Mouse (Mus musculus) bone marrow, adult 2 months (tissue): ENCODE measurements around the gene Atf6b. TPM values are rescaled to one million over a fixed set of nuclear protein-coding genes. Genes with fewer than 3 reads are reported as not detected.
A peak's percentile ranks its signal among the peaks of the same experiment; 100 is the strongest.

Experiments used
- H3K27ac ChIP-seq: fragments of 200-500 bp; 2 replicates; pipeline ENCODE4 v1.5.1; 2012; ENCODE audit warnings: low read depth, mild to moderate bottlenecking, control low read depth, inconsistent platforms, low read length; ENCODE audit not compliant: control insufficient read depth, poor library complexity, insufficient read depth
- H3K4me1 ChIP-seq: fragments of 200-500 bp; 2 replicates; pipeline ENCODE4 v1.6.1; 2011; ENCODE audit warnings: low read length; ENCODE audit not compliant: control insufficient read depth, insufficient read depth
- H3K4me3 ChIP-seq: fragments of 200-500 bp; replicated peaks from 2 replicates; pipeline ENCODE3; 2011; ENCODE audit warnings: mild to moderate bottlenecking, low read depth, low read length, control low read depth; ENCODE audit not compliant: control insufficient read depth
- CTCF ChIP-seq: fragments of 200-500 bp; IDR thresholded peaks from 2 replicates; pipeline ENCODE4 v1.5.1; 2011; ENCODE audit warnings: low read length, control low read depth; ENCODE audit not compliant: control insufficient read depth, insufficient read depth
- POLR2A ChIP-seq: fragments of 200-500 bp; IDR thresholded peaks from 2 replicates; pipeline ENCODE4 v1.6.1; 2011; ENCODE audit warnings: low read depth, mild to moderate bottlenecking, control low read depth, low read length, borderline replicate concordance; ENCODE audit not compliant: control insufficient read depth
- WGBS: fragments of 180-500 bp; shearing (Covaris S2); methylation state at CpG from one replicate; pipeline ENCODE4 v1.1.7; 2018; 5-methylcytosine and 5-hydroxymethylcytosine counted together
- polyA plus RNA-seq: library from polyadenylated mRNA; stranded (reverse); fragments of >200 nt; gene quantifications from 2 replicates; pipeline ENCODE4 v1.2.4, GENCODE M21; 2011; ENCODE audit warnings: low replicate concordance; ENCODE audit not compliant: missing spikeins, insufficient read depth, insufficient read length

Gene Atf6b
- polyA plus RNA-seq, 1 experiment, result 40.2 TPM

DNA sequence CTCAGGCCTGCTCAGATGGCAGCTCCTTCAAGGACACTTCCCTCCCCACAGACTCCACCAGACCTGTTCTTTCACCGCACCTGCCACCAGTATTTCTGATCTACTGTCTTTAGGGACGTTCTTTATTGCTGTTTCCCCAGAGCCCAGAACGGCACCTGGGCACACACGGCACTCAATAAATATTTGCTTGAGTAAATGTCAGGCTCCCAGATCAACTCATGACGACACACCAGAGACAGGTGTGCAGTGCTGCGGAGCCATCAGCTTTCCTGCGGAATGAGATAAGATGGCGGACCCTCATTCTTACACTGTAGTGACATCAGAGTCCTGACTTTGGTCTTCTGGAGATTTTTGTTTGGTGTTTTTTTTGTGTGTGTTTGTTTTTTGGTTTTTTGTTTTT, 25.9 kb upstream of the Atf6b start:
- TF ChIP-seq POLR2A (no peak), CTCF (no peak)
- no peak overlapping the region for H3K4me3 ChIP-seq
- 89% methylated on average over 8 of the region's 8 CpGs for WGBS
- no peaks in the 10 kb centered on the region for H3K4me1 ChIP-seq
- H3K27ac ChIP-seq, result no peak overlapping the region

DNA sequence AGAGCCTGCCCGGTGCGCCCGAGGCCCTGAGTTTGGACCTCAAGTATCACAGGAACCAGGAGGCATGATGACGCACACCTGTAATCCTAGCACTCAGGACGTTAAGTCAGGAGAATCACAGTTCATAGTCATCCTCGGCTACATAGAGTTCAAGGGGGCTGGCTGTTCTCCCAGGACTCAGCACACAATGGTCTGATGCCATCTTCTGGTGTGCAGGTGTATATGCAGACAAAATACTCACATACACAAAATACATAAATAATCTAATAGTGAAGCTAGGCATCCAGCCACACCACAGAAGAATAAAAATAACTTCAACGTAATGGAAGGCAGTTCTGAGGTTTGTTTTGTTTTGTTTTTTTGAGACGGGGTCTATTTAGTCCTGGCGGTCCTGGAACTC, 23.8 kb upstream of the Atf6b start:
- TF ChIP-seq CTCF, result no peak
- no peak for TF ChIP-seq POLR2A
- WGBS, result 84% methylated on average over 9 of the region's 9 CpGs
- Histone ChIP-seq H3K27ac (no peak overlapping the region), H3K4me3 (no peak overlapping the region), H3K4me1 (no peaks in the 10 kb centered on the region)

DNA sequence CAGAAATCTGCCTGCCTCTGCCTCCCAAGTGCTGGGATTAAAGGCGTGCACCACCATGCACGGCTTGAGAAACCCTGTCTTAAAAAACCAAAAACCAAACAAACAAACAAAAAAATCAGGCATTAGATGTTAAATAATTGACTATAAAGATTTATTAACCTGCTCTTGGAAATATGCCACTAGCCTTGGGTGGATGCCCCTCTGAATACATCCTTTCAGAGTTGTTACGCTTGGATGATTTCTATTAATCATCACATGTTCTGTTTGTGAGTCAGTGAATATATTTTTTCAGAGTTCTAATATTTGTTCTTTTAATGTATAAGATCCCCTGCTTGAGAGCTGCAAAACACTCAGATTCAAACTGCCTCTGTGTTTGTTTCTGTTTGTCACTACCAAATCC, 22.0 kb upstream of the Atf6b start:
- WGBS, result 90% methylated on average over 3 of the region's 3 CpGs
- Histone ChIP-seq H3K27ac (no peak overlapping the region), H3K4me1 (no peaks in the 10 kb centered on the region), H3K4me3 (no peak overlapping the region)
- TF ChIP-seq POLR2A (no peak), CTCF (no peak)

DNA sequence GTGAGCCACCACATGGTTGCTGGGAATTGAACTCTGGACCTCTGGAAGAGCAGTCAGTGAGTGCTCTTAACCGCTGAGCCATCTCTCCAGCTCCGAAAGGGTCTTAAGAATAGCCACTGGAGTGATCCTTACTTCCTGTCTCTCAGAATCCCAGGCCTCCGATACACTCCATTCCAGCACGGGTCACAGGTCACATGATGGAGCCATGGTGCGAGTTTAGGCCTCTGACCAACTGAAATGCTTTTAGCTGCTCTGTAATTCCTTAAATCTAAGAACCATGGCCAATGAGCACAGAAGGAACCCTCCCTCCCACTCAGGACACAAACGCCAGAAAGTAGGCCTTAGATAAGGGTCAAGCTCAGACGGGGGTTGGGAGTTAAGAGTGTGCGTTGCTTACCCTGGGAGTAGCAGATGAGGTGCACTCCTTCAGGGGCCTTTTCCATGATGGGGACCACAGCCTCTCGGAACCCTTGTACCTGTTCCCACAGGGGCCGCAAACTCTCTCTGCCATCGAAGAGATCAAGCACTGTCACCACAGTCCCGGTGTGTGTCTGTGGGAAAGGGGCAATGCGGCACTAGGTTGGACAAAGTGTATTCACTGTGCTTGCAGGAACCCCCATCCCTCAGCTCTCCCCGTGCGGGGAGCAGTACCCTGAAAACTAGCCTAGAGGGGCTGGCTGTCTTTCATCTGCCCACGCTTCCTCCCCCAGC, 20.7 kb upstream of the Atf6b start:
- peak overlapping the region; percentile 55; the same call in 1 of the 2 replicates for H3K27ac ChIP-seq
- no peaks in the 10 kb centered on the region; the same call in 1 of the 2 replicates for H3K4me1 ChIP-seq
- WGBS, result 63% methylated on average over 16 of the region's 16 CpGs
- no peak for TF ChIP-seq CTCF
- TF ChIP-seq POLR2A, result no peak
- peak overlapping the region; percentile 63 for H3K4me3 ChIP-seq

DNA sequence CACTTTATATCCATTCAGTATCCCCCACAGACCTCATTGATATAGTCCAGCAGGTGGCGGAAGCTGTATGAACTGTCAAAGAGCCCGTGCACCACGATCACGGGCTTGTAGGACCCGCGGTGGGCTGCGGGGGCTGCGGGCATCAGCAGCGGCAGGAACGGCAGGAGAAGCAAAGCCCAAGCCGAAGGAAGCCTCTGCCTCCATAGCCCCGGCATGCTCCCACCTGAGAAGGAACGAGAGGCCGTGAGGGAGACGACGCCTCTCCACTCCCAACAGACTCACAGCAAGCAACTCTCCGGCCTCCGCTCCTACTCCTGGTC, 20.2 kb upstream of the Atf6b start:
- Histone ChIP-seq H3K4me3 (peak overlapping the region; percentile 63), H3K27ac (peak overlapping the region; percentile 55), H3K4me1 (no peaks in the 10 kb centered on the region; the same call in 1 of the 2 replicates)
- TF ChIP-seq POLR2A (no peak), CTCF (peak; percentile 40; the same call in 1 of the 2 replicates)
- under 1% methylated on average over 18 of the region's 18 CpGs for WGBS

DNA sequence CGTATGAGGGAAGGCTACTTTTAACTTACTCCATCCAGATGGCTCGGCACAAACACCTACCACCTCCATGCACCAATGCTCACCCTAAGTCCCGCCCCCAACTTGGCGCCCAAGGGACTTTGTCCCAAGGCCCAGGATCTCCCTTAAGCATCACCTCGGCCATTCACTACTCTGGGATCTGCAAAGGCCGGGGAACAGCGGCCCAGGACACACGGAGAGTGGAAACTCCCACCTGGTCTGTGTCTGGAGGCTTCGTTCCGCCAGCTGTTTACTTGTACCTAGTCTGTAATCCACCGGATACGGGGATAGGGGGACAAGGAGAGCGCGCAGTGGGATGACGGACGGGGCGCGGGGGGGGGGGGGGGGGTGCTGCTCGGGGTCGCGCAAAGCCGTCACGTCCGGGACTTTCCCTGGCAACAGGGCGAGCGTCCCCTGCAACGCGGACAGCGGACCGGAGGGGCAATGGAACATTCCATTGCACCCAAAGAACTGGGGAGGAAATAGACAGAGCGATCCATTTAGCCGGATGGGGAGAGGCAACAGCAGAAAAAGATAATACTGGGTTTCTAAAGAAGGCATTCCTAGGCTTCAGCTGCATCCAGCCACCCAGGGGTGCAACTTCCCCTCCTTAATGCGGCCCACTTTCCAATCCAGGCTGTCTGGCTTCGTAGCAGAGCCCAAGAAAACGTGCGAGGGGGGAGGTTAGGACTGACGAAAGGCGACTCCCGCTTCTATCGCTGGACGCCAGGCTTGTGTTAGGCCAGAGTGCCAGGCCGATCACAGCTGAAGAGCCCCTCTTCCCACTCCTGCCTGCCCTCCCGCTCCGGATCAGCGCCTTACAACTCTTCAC, 19.6 kb upstream of the Atf6b start:
- H3K4me3 ChIP-seq, result peak overlapping the region; percentile 63
- under 1% methylated on average over 45 of the region's 45 CpGs for WGBS
- H3K27ac ChIP-seq, result peak overlapping the region; percentile 66
- TF ChIP-seq CTCF, result no peak
- peak; percentile 18; the same call in 1 of the 2 replicates for TF ChIP-seq POLR2A
- no peaks in the 10 kb centered on the region; the same call in 1 of the 2 replicates for H3K4me1 ChIP-seq

GRCm38 (mm10) chr17:34627943-34628643, 18.9 kb upstream of the Atf6b start, which contains the start of gene Ppt2:
Gene Ppt2, minus strand, starts transcription at chr17:34628510.
- TF ChIP-seq CTCF, result no peak
- no peak for TF ChIP-seq POLR2A
- Histone ChIP-seq H3K27ac (peak within 1 kb of the TSS; percentile 66), H3K4me1 (no peaks in the 10 kb centered on the region; the same call in 1 of the 2 replicates), H3K4me3 (peak within 1 kb of the TSS; percentile 63)
- 4% methylated on average over 29 of the region's 29 CpGs for whole genome bisulfite sequencing

DNA sequence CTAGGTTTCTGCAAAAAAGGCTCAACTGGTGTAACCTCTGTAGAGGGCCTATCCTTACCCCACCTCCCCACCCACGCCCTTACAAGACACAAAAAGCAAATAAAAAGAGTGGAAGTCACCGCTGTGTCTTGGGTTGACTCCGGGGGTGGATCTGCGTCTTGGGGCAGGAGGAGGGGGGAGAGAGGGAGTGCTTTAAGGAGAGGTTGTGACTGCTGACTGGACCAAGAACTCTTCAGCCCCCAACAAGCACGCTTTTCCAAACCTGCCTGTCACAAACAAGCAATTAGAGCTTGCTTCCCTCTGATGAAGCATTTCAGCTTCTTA, 18.3 kb upstream of the Atf6b start:
- peaks cover 1% of the 10 kb centered on the region; the same call in 1 of the 2 replicates for H3K4me1 ChIP-seq
- WGBS, result 67% methylated on average over 5 of the region's 5 CpGs
- TF ChIP-seq POLR2A (no peak), CTCF (no peak)
- no peak overlapping the region for H3K4me3 ChIP-seq
- H3K27ac ChIP-seq, result no peak overlapping the region
